Mouse (Mus musculus): ENCODE measurements around the gene Vps45. TPM values are rescaled to one million over a fixed set of nuclear protein-coding genes. Genes with fewer than 3 reads are reported as not detected.

The Vps45 gene
- 3.6 and 4.1 TPM in 2 replicates for polyA plus RNA-seq (2012; rRNA removed; ENCODE audit: low replicate concordance)

GRCm38 (mm10) chr3:96058231-96058896, at the start of gene Vps45:
Gene Vps45 (minus strand): TSS chr3:96058466.

GRCm38 (mm10) chr3:96104261-96105065, 46.2 kb upstream of the Vps45 start, which contains the start of gene Otud7b:
Gene Otud7b (plus strand): TSS chr3:96104527.

GRCm38 (mm10) chr3:95995802-95996428, 62.4 kb downstream of the Vps45 start, which contains the start of gene Plekho1:
Gene Plekho1 (minus strand): TSS chr3:95996001.

Other genes starting within 250 kb of the Vps45 start
- 3.1 and 6.5 TPM in 2 replicates for gene Rprd2, start 239.6 kb downstream of the Vps45 start, polyA plus RNA-seq (2012; rRNA removed; ENCODE audit: low replicate concordance)
- 6.7 and 7.3 TPM in 2 replicates for gene Prpf3, start 202.6 kb downstream of the Vps45 start, polyA plus RNA-seq (2012; rRNA removed; ENCODE audit: low replicate concordance)
- gene Mrps21, start 186.9 kb downstream of the Vps45 start, polyA plus RNA-seq (2012; rRNA removed; ENCODE audit: low replicate concordance), result 7.6 and 19.4 TPM in 2 replicates
- gene Ciart, start 176.2 kb downstream of the Vps45 start, polyA plus RNA-seq (2012; rRNA removed; ENCODE audit: low replicate concordance), result 1.6 and 1.8 TPM in 2 replicates
- 0.25 and 0.72 TPM in 2 replicates for gene BC028528, start 166.5 kb downstream of the Vps45 start, polyA plus RNA-seq (2012; rRNA removed; ENCODE audit: low replicate concordance)
- gene Aph1a, start 164.5 kb downstream of the Vps45 start, polyA plus RNA-seq (2012; rRNA removed; ENCODE audit: low replicate concordance), result 241 and 300 TPM in 2 replicates
- gene Car14, start 153.8 kb downstream of the Vps45 start, polyA plus RNA-seq (2012; rRNA removed; ENCODE audit: low replicate concordance), result 0.85 and 1.2 TPM in 2 replicates
- gene Anp32e, start 129.2 kb downstream of the Vps45 start, polyA plus RNA-seq (2012; rRNA removed; ENCODE audit: low replicate concordance), result 3.7 and 8.3 TPM in 2 replicates
- 21.7 and 26.9 TPM in 2 replicates for gene Plekho1, start 62.5 kb downstream of the Vps45 start, polyA plus RNA-seq (2012; rRNA removed; ENCODE audit: low replicate concordance)
- 7.5 and 20.3 TPM in 2 replicates for gene Otud7b, start 46.1 kb upstream of the Vps45 start, polyA plus RNA-seq (2012; rRNA removed; ENCODE audit: low replicate concordance)
- 2.7 and 32.2 TPM in 2 replicates for gene Mtmr11, start 103.5 kb upstream of the Vps45 start, polyA plus RNA-seq (2012; rRNA removed; ENCODE audit: low replicate concordance)
- gene Sf3b4, start 113.9 kb upstream of the Vps45 start, polyA plus RNA-seq (2012; rRNA removed; ENCODE audit: low replicate concordance), result 79.0 and 100 TPM in 2 replicates
- 0.68 and 1.5 TPM in 2 replicates for gene Sv2a, start 122.7 kb upstream of the Vps45 start, polyA plus RNA-seq (2012; rRNA removed; ENCODE audit: low replicate concordance)
- 60.0 and 61.3 TPM in 2 replicates for gene Bola1, start 161.2 kb upstream of the Vps45 start, polyA plus RNA-seq (2012; rRNA removed; ENCODE audit: low replicate concordance)
- gene Hist2h2ab, start 161.4 kb upstream of the Vps45 start, polyA plus RNA-seq (2012; rRNA removed; ENCODE audit: low replicate concordance), result 3.2 and 7.6 TPM in 2 replicates
- 10.9 and 30.0 TPM in 2 replicates for gene Hist2h2ac, start 162.4 kb upstream of the Vps45 start, polyA plus RNA-seq (2012; rRNA removed; ENCODE audit: low replicate concordance)
- gene Hist2h2be, start 162.7 kb upstream of the Vps45 start, polyA plus RNA-seq (2012; rRNA removed; ENCODE audit: low replicate concordance), result 0.78 and 2.3 TPM in 2 replicates
- 85.3 and 136 TPM in 2 replicates for gene Hist2h3c2, start 180.7 kb upstream of the Vps45 start, polyA plus RNA-seq (2012; rRNA removed; ENCODE audit: low replicate concordance)
- gene Hist2h2aa2, start 181.8 kb upstream of the Vps45 start, polyA plus RNA-seq (2012; rRNA removed; ENCODE audit: low replicate concordance), result 228 and 312 TPM in 2 replicates
- gene Hist2h2aa1, start 187.0 kb upstream of the Vps45 start, polyA plus RNA-seq (2012; rRNA removed; ENCODE audit: low replicate concordance), result 143 and 423 TPM in 2 replicates
- not detected in 2 replicates for gene Hist2h3c1, start 188.2 kb upstream of the Vps45 start, polyA plus RNA-seq (2012; rRNA removed; ENCODE audit: low replicate concordance)
- gene Hist2h4, start 204.8 kb upstream of the Vps45 start, polyA plus RNA-seq (2012; rRNA removed; ENCODE audit: low replicate concordance), result 4.0 and 4.7 TPM in 2 replicates
- 67.4 and 121 TPM in 2 replicates for gene Hist2h3b, start 210.2 kb upstream of the Vps45 start, polyA plus RNA-seq (2012; rRNA removed; ENCODE audit: low replicate concordance)
- 3.7 and 9.2 TPM in 2 replicates for gene Hist2h2bb, start 211.3 kb upstream of the Vps45 start, polyA plus RNA-seq (2012; rRNA removed; ENCODE audit: low replicate concordance)
- gene Fcgr1, start 235.5 kb upstream of the Vps45 start, polyA plus RNA-seq (2012; rRNA removed; ENCODE audit: low replicate concordance), result 0.86 and 1.4 TPM in 2 replicates

Measured in duodenum, adult 2 months (tissue).